Mouse (Mus musculus): Measurements from ENCODE around the gene Pigz.

The Pigz gene

DNA sequence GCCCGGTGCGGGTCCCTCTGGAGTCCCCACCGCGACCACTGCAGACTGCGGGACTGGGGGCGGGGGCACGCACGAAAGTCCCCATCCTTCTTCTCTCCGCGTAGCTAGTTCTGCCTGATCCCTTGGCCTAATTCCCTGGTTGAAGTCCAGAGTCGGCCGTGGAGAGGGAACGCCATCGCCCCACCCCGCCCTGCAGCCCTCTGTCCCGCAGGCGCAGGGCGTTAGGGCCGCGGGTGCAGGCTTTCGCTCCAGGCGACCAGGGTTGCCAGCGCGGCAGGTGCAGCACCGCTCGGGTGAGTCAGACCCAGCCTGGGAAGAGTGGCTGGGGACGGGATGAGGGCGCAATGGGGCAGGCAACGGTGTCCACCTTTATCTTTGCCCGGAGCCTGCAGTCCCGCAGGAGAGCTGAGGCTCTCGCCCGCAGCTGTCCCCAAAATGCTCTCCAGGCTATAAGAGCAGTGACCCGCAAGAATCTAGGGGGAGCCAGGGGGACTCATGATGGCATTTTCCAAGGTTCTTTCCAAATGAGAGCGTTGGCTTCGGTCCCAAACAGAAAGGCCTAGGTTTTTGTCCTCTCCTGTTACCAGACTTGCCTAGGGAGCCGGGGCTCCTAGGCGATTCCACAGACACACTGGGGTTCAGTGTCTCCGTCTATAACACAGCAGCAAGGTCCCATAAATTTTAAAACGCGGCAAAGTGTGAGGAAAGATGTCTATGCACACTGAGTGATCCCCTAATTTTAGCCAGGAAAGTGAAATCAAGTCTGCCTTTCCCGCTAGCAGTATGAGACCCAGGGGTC is at the start of gene Pigz:
TSS of gene Pigz (plus strand) at position 101 of the 799 bp plus-strand sequence.
- no peak for DNase-seq (ENCODE audit: low spot score in 2 of 2)

DNA sequence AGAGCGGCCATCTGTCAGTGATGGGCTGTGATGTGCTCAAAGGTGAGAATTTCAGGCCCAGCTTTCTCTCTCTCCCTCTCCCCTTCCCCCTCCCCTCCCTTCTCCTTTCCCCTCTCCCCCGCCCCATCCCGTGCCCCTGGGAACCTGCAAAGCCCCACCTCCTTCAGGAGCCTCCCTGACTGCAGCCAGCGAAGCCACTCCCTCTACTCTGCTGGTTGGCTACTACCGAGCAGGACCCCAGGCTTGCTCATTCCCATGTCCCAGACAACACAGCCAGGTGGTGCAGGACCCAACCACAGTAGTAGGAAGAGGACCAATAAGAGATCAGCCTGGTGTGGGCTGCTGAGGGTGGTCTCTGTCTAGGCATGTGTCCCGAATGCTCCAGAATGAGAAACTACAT is 49.7 kb upstream of the Pigz start:
- no peak for DNase-seq (ENCODE audit: low spot score in 2 of 2)

DNA sequence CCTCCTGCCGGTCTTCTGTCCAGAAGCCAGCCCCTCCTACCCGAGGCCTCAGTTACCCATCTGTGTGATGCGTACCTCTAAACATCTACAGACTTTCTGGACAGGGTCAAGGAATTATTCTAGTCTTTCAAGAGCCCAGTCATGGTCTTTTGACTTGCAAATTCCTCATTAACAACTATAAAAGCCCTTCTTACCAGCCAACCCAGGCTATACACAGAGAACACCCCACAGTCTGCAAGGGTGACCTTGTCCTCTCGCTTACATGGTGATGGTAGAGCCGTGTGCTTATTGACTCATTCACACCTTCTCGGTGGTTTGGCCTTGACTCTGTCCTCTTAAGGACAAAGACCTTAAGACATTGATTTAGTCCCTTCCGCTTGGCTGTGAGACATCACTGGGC is 42.7 kb upstream of the Pigz start:
- no peak for DNase-seq (ENCODE audit: low spot score in 2 of 2)

DNA sequence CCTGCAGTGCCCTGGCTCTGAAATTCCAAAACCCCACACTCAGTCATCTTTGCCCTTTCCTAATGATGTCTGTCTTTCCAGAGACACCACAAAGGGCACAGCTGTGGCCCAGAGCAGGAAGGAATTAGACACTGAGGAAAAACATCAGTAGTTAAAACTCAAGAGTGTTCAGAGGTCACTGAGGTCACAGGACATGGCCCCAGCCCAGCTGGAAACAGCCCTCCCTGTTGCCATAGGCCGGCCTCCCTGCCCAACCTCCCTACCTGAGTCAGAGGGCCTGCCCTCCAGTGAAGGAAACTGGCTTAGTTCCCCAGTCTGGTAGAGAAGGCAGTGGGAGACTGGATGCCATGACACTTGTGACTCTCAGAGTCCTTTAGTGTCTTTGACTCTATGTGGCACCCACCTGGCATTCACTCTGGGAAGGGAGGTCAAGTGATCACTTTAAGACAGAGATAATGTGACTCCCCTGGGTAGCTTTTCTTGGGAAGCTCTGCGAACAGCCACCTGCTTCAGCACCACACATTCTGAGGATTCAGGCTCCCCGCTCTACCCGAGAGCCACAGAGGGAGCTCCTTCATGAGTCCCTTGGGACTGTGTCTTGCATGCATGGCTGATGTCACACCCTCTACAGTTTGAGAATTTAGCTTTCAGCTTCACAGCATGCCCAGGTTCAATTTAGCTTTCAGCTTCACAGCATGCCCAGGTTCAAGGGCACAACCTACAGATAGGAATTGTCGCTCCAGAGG is 40.1 kb upstream of the Pigz start:
- no peak for DNase-seq (ENCODE audit: low spot score in 2 of 2)

DNA sequence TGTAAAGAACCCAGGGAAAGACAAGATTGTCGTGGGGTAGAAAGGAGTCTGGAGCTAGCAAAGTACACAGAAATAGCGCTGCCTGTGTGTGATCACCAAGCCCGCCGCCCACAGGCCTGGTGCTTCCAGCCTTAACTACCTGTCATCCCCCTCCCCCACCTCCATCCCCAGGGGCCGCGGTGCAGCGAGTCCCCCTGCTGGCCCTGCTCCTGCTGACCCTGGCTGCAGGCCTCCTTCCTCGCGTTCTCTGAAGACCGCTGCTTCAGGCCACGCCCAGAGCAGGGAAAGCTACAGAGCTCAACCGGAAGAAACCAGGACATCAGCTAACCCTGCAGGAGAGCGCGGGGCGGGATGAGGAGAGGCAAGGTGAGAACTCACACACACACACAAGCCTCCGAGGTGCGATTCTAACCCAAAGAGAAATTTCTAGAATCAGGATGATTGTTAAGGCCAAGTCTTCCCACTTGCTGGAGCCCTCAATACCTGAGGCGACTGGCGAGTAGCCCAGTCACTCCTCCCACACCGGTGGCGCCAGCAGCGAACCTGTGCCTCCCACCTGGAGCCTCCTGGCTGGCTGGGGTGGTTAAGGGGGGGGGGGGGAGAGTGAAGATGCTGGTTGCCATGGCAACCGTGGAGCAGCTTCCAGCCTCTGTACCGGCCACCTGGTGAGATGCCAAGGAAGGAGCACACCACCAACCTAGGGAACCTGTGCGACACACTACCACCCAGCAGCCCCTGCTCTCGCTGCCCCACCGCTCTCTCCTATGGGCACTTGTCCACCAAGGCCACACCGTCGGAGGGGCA is 36.5 kb upstream of the Pigz start:
- DNase-seq (ENCODE audit: low spot score in 2 of 2): no peak

DNA sequence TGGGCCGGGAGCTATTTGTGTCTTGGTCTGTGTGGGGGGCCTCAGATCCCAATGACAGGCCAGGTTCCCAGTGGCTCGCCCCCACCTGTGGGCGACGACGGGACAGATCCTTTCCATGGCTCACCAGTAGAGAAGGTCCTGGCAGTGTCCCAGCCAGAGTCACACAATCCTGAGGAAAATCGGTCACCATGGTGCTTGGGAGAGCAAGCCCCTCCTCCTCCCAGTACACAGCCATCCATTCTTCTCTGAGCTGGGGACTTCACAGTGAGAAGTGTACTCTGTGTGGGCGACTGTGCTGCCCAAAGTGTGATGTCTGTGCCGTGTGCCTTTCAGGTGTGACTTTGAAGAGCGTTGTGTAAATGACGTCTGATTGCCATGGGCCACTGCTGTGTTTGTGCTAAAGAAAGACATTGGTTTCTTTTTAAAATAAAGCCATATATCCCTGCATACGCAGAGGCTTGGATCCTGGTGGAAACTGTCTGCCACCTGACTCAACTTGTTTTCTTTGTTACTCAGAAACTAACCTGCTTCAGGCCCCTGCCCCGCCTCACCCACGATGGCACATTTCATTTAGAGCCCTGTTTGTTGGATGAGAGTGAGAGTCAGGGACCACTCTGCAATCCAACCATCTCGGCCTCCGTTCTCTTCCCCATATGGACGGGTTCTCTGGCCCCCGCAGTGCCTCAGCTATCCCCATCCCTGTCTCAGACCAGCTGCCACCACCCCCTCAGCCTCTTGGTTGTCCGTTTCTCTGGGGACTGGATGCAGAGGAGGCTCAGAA is 34.9 kb upstream of the Pigz start:
- DNase-seq (ENCODE audit: low spot score in 2 of 2): no peak

DNA sequence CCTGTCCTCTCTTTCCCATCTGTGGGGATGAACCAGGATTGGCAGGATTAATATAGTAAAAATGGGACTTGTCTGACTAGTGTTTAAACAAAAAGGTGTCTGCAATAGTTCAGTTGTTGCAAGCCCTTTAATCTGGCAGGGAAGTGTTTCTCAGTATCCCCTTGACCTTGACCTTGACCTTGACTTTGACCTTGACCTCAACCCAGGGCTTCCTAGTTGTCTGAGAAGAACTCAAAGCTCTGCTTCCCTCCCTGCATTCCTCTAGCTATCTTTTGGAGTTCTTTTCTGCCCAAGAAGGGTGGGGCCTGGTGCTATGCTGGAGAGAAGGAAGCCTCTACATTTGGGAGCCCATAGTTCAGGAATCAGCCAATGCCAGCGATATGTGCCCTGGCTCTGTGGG is 31.8 kb upstream of the Pigz start:
- DNase-seq (ENCODE audit: low spot score in 2 of 2): no peak

DNA sequence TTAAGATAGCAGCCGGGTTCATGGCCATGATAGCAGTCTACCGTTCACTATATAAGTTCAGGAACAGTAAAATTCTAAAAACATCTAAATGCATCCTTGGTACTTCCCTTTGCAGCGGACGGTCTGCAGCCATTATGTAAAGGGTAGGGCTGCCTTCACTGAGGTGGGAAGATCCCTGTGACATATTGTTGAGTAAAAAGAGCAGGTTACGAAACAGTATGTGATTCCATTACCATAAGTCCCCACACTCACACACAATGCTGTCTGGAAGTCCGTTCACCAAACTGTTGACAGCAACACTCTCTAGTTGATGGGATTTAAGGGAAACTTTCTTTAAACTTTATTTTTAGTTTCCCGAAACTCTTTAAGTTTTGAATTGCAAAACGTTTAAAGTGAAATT is 30.4 kb upstream of the Pigz start:
- no peak for DNase-seq (ENCODE audit: low spot score in 2 of 2)

DNA sequence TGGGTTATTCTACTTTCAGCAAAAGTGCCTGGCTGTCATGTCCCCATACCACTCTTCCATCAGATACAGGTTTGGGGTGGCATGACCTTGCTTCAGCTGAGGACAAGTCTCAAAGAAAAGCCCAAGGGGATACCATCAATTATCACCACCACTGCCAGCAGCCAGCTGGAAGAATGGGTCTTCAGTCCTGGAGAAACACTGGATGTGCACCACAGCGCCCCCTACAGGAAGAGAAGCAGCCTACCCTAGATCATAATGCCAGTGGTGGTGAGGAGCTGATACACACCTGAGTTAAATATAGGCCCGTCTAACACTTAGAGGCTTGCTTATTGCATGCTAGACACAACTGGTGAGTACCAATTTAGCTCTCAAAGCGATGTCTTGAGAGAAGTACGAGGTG is 28.3 kb upstream of the Pigz start:
- DNase-seq (ENCODE audit: low spot score in 2 of 2): no peak

DNA sequence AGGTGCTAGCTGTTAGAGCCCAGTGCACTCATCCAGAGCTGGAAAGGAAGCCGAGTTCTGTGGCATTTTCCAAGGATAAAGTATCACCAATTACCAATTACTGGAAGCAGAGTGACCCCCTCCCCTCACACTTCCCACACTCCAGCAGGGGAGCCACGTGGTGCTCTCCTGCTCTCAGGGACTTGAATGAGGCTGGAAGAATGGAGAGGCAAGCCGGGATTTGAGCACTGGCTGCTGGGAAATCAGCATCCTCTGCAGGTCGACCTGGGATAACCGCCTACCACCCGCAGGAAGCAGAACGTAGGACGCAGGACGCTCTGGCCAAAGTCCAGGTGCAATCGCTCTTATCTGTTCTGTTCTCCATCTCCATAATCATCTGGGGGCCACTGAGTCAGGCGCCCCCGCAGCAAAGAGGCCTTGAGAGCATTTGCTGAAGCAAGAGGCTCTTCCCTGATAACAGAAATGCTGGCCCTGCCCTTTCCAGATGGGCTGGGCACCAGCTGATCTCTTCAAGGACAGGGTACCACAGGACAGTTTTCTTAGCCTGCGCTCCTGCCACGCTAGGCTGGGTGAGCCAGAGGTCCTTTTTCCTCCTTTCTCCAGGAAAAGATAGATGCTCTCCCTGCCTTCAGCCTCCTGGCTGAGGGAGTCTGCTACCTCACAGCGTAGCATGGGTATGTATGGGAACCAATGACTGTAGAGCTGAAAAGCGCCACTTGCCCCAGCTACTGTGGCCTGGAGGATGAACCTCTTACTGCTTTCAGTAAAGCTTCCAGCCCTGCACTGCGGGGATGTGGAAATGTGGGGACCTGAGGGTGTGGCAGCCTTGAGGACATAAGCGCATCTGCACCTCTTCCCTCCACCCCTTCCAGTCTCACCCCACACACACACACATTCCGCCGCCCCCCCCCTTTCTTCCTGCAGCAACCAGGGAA is 27.5 kb upstream of the Pigz start:
- no peak for DNase-seq (ENCODE audit: low spot score in 2 of 2)

DNA sequence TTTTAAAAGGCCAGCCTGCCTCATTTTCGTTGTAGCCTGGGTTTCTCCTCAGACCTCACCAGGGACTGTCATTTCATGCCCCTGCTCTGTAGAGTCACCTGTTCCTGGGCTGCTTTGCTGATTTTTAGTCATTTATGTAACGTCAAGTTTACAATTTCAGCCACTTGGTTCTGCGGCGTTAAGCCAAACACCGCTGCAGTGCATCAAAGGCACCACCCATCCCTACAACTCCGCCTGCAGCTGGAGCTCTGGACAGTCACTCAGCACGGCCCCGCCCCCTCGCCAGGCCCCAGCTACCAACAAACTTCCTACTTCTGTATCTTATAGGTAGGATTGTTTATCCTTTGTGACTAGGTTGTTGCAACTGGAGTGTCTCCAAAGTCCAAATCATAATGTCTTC is 26.8 kb upstream of the Pigz start:
- no peak for DNase-seq (ENCODE audit: low spot score in 2 of 2)

DNA sequence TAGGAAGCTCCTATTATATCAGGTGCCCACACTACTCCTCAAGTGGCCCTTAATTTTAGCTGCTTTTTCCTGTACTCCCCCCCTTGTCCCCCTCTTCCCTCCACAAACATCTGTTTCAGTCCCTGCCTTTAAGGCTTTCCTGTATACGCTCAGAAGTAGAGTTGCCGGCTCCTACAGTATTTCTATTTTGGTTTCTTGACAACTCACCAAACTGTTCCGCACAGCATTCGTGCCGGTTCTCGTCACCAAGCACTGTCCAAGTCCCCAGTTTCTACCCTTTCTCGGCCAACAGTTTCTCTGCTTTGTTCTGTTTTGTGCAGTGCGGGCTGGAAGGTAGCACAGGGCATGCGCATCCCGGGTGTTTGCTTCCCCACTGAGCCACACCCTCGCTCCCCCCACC is 24.7 kb upstream of the Pigz start:
- DNase-seq (ENCODE audit: low spot score in 2 of 2): no peak

DNA sequence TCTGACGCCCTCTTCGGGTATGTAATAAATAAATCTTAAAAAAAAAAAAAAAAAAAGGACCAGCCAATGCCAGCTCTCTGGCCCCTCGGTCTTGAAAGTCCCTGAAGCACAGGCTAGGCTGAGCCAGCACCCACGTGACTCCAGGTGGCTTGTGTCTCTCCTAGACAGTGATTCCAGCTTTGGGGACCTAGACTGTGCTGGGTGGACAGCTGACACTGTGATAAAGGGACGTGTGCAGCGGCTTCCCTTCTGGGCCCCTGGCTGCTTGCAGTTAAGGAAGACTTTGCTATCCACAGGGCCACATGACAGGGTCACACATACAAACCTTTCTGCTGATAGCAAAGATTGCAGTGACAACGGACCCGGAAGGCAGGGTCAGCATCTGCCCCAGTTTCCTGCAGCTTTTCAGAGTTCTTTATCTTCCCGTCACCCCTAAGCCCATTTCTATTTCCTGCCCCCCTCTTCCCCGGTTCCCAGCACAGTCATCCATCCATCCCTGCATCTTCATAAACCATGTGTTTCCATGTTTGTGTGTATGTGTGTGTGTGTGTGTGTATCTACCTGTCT is 23.3 kb upstream of the Pigz start:
- no peak for DNase-seq (ENCODE audit: low spot score in 2 of 2)

DNA sequence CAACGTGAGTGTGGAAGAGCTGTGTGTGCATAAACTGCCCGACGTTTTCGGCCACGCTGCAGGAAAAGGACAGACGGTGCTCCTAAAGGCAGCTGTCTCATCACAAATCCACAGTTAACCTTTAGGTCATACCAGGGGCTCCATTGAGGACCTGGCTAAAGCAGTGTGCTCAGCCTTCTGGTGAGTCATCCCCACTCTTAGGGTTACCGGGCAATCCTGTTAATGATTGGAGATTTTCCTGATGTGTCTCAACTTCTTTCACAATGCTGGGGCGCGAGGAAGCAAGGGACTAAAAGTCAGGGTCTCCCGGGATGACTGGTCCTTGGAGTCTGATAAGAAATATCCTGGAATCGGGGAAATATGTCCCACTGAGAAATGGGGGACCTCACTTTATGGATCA is 15.9 kb upstream of the Pigz start:
- DNase-seq (ENCODE audit: low spot score in 2 of 2): no peak

DNA sequence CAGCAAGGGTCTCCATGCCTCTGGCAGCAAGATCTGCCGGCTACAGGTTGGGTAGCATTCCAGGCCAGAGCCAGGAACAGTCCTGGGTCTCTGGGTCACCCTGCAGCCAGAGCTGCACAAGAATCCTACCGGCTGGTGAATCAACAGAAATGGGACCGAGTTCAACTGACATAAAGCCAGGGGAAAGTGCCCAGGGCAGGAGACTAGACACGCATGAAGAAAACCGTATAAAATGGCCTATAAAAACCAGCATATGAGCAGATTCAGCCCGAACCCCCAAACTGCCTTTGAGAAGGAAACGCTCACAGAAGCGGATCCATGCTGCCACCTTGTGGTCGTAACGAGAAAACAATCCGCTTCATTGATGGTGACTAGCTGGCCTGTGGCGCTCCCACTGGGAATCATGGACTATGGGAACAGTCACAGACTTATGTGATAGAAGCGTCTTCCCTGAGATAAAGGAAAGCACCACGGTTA is 15.4 kb upstream of the Pigz start:
- peak; percentile 17 to 56 for DNase-seq (ENCODE audit: low spot score in 2 of 2)

DNA sequence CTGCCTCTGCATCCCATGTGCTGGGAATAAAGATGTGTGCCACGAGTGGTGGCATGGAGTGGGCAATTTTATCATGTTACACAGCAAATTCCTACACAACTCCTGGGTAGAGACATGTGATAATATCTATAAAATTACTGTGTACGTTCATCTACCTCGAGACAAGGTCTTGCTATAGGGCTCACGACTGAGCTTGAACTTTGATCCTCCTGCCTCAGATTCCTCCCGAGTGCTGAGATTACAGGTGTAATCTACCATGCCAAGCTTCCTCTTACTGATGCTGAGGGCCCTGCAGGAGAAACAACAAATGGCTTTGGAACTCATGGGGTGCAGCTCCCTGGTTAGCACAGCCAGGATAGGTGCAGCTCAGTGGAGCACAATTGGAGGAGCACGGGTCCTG is 9.3 kb upstream of the Pigz start:
- DNase-seq (ENCODE audit: low spot score in 2 of 2): no peak

DNA sequence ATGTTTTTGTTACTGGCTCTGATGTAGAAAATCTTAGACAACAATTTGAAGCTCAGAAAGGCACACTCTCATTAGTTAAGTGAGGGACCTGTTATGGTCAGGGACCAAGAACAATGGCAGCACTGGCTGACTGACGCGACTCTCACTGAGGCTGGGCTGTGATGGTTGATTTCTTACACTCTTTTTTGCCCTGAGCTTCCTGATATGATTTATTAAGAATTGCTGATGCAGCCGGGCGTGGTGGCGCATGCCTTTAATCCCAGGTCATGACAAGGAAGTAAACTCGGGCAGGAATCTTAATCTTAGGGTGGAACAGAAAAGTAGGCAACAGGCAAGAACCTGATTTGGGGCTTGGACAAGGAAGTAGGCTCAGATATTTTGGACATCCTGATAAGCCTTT is 7.6 kb upstream of the Pigz start:
- no peak for DNase-seq (ENCODE audit: low spot score in 2 of 2)

DNA sequence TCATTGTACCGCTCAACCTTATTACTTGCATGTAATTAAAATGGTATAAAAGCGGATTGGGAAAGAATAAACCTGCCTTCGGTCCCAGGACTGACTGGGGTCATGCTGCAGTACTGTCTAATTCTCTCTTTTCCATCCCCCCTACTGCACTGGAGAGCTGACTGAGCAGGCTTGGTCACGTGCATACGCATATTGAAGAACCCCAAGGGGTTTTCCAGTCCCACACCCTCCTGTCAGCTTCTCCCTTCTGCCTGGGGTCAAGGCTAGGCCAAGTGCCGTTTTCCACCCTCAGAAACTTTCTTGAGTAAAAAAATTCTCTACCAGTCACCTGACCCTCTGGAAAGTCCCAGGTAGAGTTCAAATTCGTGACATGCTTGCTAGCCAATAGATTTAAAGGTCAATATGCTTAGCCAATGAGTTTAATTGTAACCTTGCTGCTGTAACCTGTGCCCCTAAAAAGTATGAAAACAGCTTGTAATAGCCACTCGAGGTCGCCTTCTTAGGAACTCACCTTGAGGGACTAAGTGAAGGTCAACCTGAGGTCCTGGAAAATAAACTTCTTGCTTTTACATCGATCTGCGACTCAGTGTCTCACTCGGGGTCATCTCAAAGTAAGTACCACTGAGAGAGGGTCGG is 7.0 kb upstream of the Pigz start:
- DNase-seq (ENCODE audit: low spot score in 2 of 2): no peak

DNA sequence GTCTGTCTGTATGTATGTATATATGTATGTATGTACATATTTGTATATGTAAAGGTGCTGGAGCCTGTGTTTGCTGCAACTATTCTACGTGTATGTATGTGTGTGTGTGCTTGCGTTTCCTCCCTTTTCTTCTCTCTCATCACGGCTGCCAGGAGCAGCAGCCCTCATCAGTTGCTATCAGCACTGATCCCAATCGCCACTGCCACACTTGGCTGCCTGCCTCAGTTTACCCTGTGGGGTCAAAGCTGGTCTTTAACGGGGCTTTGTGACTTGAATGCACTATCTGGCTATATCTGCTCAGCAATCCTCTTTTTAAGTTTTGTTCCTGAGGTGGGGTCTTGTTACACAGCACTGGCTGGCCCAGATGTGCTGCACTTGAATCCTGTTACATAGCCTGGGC is 6.2 kb upstream of the Pigz start:
- DNase-seq (ENCODE audit: low spot score in 2 of 2): no peak

DNA sequence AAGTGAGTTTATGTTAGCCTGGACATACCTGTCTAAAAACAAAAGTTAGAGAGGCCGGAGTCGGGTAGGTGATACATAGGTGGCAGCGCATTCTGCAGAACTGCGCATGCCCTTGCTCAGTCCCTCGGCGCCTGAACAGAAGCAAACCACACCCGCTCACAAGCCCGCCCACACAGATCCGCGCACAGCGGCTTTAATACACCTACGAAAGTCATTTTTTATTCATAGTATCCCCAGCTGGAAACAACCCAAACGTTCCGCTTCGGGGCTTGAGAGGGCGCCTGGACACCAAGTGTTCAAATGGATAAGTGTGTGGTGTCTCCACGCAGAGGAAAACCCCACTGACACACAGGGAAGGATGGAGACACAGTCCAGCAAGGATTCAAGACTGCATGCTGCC is 2.3 kb upstream of the Pigz start:
- no peak for DNase-seq (ENCODE audit: low spot score in 2 of 2)

All from thymus, postnatal 10 days (tissue).